Mouse (Mus musculus): ENCODE data around the gene Bri3bp.
"Not testable (repeated sequence)": the region's sequence is repeated elsewhere in the genome, so short reads cannot be mapped to it uniquely, and the experiment has no call there.

Bri3bp gene

DNA sequence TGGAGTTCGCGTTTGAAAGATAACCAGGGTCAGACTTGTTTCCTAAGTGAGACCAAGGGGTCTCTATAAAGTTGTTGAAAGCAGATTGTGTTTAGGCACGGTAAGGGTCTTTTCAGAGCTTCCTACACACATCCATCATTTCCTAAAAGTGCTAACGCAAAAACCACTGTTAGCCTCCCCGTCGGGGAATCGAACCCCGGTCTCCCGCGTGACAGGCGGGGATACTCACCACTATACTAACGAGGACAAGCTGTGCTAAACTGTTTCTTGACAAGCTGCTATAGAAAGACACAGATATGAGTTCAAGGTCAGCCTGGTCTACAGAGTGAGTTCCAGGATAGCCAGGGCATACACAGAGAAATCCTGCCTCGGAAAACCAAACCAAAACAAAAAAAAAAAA is 32.5 kb upstream of the Bri3bp start:
- peak; percentile 94 for DNase-seq (ENCODE audit: low read depth, low spot score)

DNA sequence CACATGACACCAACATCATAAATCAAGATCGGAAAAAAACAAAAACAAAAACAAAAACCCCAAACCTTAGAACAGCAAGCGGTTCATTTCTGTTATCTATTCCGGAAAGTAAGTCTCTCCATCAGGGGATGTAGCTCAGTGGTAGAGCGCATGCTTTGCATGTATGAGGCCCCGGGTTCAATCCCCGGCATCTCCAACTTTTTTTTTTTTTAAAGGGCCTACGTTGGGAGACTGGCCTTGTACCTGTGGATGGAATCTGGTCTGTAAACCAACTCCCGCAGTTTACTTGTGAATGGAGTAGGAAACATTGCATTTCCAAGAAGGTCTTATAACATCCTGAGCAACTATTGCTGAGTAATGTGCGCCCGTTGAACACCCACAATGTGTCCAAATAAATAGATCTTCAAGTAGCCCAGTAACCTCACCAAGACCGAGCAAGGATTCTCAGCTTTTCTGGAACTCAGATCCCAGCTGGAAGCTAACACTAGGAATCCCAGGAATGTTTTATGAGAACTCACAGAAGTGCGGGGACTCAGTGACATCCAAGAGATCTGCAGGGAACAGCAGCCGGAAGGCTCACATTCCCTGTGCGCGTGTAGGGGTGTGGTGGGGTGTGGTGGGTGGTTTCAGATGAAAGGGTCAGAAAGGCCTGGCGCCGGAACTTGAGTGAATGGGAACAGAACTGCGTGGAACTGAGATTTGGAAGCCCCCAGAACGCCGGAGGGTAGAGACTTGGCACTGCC is 31.8 kb upstream of the Bri3bp start:
- peak; percentile 77 for DNase-seq (ENCODE audit: low read depth, low spot score)

DNA sequence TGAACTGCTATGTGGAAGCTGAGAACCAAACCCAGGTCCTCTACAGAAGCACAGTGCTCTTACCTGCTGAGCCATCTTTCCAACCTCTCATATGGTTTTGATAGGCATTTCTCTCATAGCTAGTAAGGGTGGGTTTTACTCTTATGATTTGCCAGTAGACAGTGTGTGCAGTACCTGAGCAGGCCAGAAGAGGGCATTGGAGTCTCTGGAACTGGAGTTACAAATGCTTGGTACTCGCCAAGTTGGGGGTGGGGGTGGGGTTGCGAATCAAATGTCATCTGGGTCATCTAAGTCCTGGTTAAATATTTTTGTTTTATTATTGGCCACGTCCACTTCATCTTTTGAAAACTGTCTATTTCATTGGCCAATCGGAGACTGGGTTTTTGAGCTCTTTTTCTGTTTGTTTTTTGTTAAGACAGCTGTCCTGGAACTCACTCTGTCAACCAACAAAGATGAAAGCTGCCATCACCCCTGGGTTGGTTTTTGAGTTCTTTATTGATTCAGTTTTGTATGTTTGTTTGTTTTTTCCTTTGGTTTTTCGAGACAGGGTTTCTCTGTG is 29.3 kb upstream of the Bri3bp start:
- peak; percentile 59 for DNase-seq (ENCODE audit: low read depth, low spot score)

DNA sequence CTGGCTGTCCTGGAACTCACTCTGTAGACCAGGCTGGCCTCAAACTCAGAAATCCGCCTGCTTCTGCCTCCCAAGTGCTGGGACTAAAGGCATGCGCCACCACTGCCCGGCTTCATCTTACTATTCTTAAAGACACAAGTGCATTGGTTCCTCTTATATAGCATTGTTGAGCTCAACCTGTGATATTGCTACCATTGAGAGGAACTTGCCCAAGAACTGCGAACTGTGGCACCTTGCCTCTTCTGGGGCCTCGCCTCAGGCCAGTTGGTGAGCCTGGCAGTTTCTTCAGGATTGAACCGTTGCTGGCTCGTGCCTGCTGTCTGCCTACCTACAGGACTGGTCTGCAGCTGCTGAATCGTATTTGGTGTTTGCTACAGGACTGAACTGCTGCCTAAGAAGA is 28.8 kb upstream of the Bri3bp start:
- DNase-seq (ENCODE audit: low read depth, low spot score) = not testable (repeated sequence)

DNA sequence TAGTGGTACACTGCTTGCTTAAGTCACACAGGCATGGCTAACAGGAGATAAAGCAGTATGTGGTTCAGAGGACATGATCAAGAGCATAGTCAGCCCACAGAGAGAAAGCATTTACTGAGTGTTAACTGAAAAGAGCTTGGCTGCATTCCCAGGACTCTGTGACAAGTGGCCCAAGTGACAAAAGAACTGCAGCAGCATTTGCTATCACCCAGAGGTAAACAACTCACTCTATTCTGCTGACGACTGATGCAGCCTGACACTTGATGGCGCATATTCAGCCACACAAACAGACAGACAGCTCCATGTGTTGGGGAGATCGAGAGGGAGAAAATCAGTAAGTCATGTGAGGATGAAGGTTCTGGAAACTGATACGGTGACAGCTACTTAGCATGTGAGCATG is 27.6 kb upstream of the Bri3bp start:
- no peak for DNase-seq (ENCODE audit: low read depth, low spot score)

DNA sequence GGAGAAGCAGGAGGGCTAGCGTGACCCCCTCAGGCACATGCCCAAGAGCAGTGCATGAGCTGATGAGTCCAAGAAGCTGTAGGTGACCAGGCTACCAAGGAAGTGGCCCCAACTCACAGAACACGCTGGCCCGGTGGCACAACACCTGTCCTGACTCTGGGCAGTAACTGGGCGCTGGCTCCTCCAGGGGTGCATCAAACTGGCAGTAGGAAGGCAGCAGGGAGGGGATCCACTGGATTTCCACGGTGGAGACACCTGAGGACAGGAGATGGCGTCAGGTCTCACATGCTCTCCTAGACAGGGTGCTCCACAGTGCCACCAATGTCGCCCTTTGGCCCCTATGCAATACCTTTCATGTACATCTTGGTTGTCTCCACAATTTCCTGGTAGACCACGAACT is 25.2 kb upstream of the Bri3bp start:
- DNase-seq (ENCODE audit: low read depth, low spot score) = no peak

DNA sequence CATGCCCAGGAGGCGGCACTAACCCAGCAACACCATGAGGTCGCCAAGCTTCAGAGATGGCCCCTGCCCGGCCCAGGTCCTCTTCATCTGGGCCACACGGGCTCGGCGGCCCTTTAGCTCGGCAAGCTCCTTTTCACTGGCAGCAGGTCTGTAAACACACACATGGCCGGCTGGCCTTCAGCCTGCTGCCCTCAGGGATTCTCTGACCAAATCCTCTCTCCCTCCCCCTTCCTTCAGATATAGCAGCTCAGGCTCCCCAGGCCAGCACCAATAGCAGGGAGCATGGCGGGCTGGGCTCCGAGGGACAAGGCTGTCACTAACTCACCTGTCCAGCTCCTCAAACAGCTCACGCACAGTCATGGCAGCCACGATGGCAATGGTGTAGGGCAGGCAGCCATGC is 22.7 kb upstream of the Bri3bp start:
- no peak for DNase-seq (ENCODE audit: low read depth, low spot score)

DNA sequence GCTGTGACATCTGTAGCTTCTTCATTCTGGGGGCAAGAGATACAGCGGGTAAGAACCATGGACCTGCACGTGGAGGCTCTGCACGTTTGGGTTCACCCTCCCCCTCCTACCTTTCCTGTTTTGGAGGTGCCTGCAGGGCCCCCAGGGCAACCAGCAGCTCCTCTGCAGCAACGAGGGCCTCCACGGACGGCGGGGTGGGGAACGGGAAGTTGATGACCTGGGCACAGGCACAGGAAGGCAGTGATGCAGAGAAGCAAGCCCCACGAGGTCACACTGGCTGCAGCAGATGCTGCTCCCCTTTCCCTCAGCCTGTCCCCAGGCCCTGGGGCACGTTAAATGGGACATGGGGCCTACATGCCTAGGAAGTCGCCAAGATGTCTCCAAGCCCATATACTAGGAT is 22.2 kb upstream of the Bri3bp start:
- DNase-seq (ENCODE audit: low read depth, low spot score) = no peak

DNA sequence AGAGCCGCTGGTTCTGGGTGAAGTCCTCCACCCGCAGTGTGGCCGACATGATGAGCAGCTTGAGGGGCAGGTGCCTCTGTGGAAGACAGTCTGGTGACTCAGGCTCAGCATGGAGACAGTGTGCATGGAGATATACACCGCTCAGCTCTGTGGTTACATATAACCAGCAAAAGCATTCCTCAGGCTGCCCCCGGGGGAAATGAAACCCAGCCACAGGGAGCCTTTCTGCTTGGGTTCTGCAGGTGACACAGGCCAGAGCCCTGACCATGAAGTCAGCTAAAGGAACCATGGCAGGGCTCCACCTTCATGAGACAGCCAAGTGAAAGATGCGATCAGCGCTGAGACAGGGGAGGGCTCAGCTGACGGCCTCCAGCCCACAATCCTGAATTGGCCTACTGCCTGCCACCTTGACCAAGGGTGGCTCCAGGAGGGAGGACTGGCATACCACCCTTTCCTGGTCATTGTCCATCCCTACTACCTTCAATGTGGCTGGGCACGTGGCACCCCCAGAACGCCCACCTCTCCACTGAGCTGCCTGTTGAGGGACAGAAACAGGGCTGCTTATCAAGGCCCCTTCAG is 15.6 kb upstream of the Bri3bp start:
- DNase-seq (ENCODE audit: low read depth, low spot score) = no peak

DNA sequence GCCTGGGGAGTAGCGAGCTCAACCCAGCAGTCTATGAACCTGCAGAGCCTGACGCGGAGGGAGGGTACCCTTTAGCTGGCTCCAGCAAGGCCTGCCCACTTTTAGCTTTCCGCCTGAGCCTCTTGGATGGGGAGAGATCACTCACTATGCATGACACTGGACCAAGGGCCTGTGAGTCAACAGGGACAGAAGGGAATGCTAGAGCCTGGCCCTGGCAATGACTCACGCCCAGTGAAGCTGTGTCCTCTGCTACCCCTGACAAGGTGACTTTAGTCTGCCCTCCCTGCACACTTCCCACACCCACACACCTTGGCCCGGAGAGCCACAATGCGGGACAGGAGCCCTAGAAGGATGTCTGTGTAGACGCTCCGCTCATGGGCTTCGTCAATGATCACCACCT is 15.0 kb upstream of the Bri3bp start:
- DNase-seq (ENCODE audit: low read depth, low spot score) = no peak

DNA sequence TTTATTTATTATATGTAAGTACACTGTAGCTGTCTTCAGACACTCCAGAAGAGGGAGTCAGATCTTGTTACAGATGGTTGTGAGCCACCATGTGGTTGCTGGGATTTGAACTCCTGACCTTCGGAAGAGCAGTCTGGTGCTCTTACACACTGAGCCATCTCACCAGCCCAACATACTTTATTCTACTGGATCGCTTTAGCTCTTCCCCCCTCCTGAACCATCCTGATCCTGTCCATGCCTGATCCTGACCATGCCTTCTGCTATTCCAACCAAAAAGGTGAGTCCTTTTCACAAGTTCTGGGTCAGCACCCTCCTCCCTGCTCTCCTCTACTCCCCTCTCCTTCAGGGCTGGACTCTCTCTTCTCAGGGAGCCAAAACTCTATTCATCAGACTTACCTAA is 9.0 kb upstream of the Bri3bp start:
- not testable (repeated sequence) for DNase-seq (ENCODE audit: low read depth, low spot score)

DNA sequence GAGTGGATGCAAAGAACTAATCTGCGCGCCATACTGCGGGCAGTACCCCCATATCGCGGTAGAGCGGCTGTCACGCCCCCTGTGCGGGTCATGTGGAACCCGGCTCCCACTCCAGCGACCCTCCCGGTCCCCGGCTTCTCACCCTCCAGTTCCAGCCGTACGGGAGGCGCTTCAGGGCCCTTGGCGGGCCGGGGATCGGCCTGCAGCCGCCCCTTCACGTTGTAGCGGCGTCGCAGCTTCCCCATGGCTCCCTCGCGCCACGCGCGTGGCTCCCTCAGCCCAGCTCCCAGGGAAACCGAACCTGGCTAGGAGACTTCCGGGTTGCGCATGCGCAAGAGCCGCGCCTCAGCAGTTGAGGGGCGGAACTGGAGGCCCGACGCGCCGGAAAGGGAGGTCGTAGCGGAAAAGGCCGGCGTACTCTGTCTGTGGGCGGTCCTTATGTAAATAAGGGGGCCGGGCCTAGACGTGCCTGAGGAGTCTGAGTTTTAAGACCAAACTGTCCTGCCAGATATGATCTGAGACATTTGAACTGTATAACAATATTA is 7.5 kb upstream of the Bri3bp start, which contains the start of gene Dhx37:
Gene Dhx37 (minus strand): TSS at position 329 of the 545 bp plus-strand sequence.
- peak; percentile 95 for DNase-seq (ENCODE audit: low read depth, low spot score)

DNA sequence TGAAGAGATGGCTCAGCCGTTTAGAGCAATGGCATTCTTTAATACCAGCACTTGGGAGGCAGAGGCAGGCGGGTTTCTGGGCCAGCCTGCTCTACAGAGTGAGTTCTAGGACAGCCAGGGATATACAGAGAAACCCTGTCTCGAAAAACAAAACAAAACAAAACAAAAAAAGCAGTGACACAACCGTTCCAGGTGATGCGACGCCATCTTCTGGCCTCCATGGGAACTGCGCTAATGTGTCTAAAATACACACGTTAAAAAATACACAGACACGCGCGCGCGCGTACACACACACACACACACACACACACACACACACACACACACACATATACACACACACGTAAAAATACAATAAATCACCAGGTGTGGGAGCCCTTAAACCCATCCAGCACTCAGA is 7.0 kb upstream of the Bri3bp start:
- DNase-seq (ENCODE audit: low read depth, low spot score) = not testable (repeated sequence)

DNA sequence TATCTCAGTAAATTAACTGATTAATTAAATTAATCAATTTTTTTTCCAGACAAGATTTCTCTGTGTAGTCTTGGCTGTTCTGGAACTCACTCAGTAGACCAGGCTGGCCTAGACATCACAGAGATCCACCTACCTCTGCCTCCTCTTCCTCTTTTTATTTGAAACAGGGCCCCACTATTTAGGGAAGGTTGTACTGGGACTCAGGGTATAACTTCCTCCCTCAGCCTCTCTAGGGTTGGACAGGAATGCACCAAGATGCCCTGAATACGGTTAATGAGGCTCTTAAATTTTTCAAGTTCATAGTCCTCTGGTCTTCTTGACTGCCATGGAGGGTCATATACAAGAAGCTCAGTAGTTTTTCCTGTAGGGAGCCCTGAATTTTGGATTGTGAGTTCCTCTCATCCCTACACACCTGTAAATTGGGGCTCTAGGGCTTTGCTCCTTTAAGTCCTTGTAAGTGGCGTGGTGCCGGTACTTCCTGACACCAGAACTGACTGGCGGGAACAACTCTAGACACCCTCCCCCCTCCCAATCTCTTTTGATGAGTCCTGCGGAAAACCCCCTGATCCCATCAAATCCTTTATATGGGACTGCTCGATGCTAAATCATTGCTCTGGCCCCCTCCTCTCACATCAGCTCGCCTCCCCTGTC is 660 bp upstream of the Bri3bp start:
- peak; percentile 10 for DNase-seq (ENCODE audit: low read depth, low spot score)

DNA sequence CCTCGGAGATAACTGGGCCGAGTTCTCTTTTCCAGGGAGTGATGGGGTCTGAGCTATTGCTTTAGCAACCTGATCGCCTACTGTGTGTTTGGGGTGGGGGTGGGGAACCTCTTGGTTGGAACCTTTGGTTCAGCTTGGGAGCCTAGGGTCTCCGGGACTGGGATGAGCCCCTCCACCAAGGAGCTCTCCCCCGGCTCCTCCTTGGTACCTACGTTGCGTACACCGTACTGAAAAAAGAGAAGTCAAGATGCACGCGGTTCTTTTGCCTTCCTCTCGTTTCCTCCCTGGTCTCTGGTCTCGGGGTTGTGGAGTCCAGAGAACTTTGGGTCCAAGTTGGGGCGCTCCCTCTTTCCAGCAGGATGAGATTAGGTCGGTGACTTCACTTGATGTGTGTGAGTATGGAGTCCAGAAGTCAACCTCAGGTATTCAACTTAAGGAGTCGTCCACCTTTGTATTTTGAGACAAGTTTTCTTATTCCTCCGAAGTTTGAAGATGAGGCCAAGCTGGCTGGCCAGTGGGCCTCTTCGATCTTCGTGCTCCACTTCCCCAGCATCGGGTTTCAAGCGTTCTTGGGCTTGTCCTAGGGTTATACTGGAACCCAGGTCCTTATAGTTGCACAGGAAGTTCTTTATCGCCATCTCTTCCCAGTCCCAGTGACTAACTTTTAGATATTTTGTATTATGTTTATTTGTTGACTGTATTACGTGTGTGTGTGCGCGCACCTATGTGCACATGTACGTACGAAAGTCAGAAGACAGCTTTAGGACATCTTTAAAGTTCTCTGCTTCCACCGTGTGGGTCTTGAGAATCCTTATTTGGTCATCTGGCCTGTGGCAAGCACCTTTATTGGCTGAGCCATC is 998 bp downstream of the Bri3bp start:
- no peak for DNase-seq (ENCODE audit: low read depth, low spot score)

DNA sequence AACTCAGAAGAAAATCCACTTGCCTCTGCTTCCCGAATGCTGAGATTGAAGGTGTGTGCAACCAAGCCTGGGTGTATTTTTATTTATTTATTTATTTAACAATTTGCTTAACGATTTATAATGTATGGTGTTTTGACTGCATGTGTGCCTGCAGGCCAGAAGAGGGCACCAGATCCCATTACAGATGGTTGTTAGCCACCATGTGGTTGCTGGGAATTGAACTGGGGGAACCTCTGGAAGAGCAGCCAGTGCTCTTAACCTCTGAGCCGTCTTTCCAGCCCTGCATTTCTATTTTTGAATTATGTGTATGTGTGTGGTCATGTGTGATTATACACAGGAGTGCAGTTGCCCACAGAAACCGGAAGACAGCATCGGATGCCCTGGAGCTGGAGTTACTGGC is 2.0 kb downstream of the Bri3bp start:
- DNase-seq (ENCODE audit: low read depth, low spot score) = no peak

DNA sequence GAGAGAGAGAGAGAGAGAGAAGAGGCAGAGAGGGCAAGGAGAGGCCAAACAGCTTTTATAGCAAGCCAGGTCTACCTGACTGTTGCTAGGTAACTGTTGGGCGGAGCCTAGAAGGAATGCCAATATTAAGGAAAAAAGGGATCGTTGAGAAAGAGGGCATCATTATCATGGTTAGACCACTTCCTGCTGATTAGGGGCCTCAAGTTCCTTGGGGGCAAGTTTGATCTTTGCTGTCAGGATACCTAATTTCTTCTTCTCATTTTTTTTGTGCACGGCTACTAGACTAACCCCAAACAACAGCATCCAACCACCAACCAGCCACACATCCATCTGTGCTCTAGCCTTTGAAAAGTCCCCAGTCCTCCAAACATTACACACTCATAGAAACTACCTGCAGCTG is 2.5 kb downstream of the Bri3bp start:
- DNase-seq (ENCODE audit: low read depth, low spot score) = no peak

DNA sequence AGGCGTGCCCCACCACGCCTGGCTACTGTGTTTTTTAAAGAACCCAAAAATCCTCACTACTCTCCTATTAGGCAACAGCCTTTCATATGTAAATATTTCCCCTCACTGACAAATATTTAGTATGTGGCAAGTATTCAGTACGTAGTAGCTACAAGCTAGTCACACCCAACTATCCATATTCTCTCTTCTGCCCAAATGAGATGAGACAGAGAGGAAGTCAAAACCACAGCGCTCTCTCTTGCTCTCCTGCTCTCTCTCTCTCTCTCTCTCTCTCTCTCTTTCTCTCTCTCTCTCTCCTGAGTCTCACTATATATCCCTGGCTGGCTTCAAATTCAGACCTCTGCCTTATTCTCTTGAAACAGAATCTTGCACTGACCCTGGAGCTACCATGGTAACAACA is 3.2 kb downstream of the Bri3bp start:
- no peak for DNase-seq (ENCODE audit: low read depth, low spot score)

DNA sequence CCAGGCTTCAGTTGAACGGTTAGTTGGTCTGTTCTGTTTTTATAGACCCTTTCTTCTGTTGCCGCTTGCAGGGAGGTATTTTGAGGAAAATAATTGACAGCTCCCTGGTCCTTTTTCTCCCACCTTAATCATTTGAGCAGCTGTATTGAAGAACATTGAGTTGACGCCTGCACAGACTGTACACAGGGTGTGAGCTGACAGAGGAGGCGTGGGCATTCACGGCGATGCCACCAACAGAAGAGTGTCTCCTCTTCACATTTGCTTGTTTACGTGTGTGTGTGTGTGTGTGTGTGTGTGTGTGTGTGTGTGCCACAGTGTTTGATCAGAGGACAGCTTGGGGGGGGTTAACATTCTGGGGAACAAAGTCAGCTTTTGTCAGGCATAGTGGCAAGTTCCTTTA is 5.0 kb downstream of the Bri3bp start:
- DNase-seq (ENCODE audit: low read depth, low spot score) = no peak

DNA sequence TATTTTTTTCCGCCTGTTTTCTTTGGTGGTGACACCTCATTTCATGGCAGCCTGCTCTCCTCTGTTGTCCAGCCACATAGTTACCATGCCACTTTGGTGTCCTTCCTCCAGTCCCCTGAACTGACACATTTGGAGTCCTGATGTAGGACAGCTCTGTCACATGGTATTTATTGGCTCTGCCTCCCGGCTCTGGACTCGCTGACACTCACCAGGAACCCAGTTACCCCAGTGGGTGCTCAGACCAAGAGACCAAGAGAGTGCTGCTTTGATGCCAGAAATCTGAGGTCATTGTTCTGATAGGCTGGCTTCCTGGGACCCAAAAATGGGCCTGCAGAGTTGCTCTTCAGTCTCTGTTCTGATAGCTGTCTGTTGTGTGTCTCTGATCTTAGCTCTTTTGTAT is 6.7 kb downstream of the Bri3bp start:
- DNase-seq (ENCODE audit: low read depth, low spot score) = no peak

DNA sequence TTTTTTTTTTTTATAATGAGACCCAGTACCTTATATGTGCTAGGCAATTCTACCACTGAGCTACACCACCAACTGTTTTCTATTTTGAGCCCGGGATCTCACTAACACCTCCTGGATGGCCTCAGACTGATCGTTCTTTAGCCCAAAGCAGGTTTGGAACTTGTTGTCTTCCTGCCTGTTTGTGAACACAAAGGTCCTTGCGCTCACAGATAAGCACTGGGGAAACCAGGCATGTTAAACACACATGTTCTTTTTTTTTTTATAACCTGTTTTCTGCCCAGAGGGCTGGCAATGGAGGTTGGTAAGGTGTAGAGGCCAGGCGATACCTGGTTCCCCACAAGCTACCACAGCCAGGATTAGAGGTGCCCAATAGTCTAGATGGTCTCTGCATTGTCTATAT is 7.3 kb downstream of the Bri3bp start:
- no peak for DNase-seq (ENCODE audit: low read depth, low spot score)

DNA sequence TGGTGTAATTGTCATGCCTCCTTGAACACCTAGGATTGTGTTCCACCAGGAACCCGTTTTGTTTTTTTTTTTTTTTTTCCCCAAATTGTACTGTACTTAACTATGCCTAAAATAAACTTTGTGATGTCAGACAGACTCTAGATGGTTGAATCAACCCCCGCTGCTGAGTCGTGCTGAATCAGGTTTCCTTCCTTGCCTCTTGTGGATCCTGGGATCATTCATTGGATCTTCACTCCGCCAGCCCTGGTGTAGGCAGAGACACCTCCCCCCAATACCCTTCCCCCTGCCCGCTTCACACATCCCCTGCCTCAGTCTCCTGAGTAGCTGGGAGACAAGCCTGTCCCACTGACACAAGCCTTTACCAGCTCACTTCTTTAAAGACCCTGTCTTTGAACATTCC is 7.9 kb downstream of the Bri3bp start:
- DNase-seq (ENCODE audit: low read depth, low spot score) = no peak

Data from forelimb bud, embryonic 11.5 days (tissue).